Mouse (Mus musculus) MEL (cell line): ENCODE measurements around the gene Stil. TPM values are rescaled to one million over a fixed set of nuclear protein-coding genes. Genes with fewer than 3 reads are reported as not detected.

Experiments
- DNase-seq: peaks from one replicate; pipeline ENCODE4 v3.0.0; 2011; ENCODE audit warnings: low read depth, low spot score
- H3K27ac ChIP-seq: 2 replicates; pipeline ENCODE4 v1.5.1; 2012; ENCODE audit warnings: low read depth, mild to moderate bottlenecking, control low read depth, low read length, moderate library complexity; ENCODE audit not compliant: control insufficient read depth
- H3K27me3 ChIP-seq, 2 experiments: fragments of 150-350 bp in 1 of 2; sonication (generic) in 1 of 2; 2 replicates each; pipeline ENCODE4 v1.6.1; 2012; ENCODE audit warnings: low read length in 2 of 2, mild to moderate bottlenecking in 2 of 2, improper control_type of control experiment in 1 of 2, moderate library complexity in 1 of 2; ENCODE audit not compliant: insufficient read depth in 2 of 2, control insufficient read depth in 1 of 2
- H3K36me3 ChIP-seq, 2 experiments: 2 replicates each; pipeline ENCODE4 v1.6.1; 2012 to 2014; ENCODE audit warnings: low read length in 2 of 2, improper control_type of control experiment in 1 of 2, inconsistent platforms in 1 of 2, mild to moderate bottlenecking in 1 of 2; ENCODE audit not compliant: insufficient read depth in 2 of 2, control insufficient read depth in 1 of 2
- H3K4me1 ChIP-seq, 2 experiments: fragments of 150-350 bp in 1 of 2; sonication (generic) in 1 of 2; 2 replicates each; pipeline ENCODE4 v1.6.1; 2012; ENCODE audit warnings: low read length in 2 of 2, improper control_type of control experiment in 1 of 2, mild to moderate bottlenecking in 1 of 2; ENCODE audit not compliant: insufficient read depth in 2 of 2, control insufficient read depth in 1 of 2
- H3K4me3 ChIP-seq, 2 experiments: fragments of 150-350 bp in 1 of 2; sonication (generic) in 1 of 2; 2 replicates each; pipeline ENCODE4 v1.5.1; 2012; ENCODE audit warnings: low read depth in 2 of 2, low read length in 2 of 2, mild to moderate bottlenecking in 2 of 2, moderate library complexity in 2 of 2, control low read depth in 1 of 2, improper control_type of control experiment in 1 of 2; ENCODE audit not compliant: control insufficient read depth in 1 of 2, insufficient read depth in 1 of 2
- H3K79me2 ChIP-seq: 2 replicates; pipeline ENCODE4 v1.6.1; 2012; ENCODE audit warnings: mild to moderate bottlenecking, low read length, moderate library complexity; ENCODE audit not compliant: control insufficient read depth, poor library complexity, insufficient read depth
- H3K9ac ChIP-seq: 2 replicates; pipeline ENCODE4 v1.6.1; 2012; ENCODE audit warnings: low read depth, mild to moderate bottlenecking, control low read depth, low read length, moderate library complexity; ENCODE audit not compliant: control insufficient read depth, poor library complexity, severe bottlenecking
- H3K9me3 ChIP-seq: fragments of 150-350 bp; sonication (generic); replicated peaks from 2 replicates; pipeline ENCODE4 v1.6.1; 2012; ENCODE audit warnings: mild to moderate bottlenecking, low read length, improper control_type of control experiment, moderate library complexity; ENCODE audit not compliant: insufficient read depth
- E2F4 ChIP-seq: IDR thresholded peaks from 2 replicates; pipeline ENCODE4 v1.6.1; 2011; ENCODE audit warnings: low read depth, low read length, improper control_type of control experiment, borderline replicate concordance
- ELF1 ChIP-seq: IDR thresholded peaks from 2 replicates; pipeline ENCODE4 v1.6.1; 2014; ENCODE audit warnings: low read depth, mild to moderate bottlenecking, inconsistent platforms, low read length, improper control_type of control experiment, moderate library complexity
- ETS1 ChIP-seq: IDR thresholded peaks from 2 replicates; pipeline ENCODE4 v1.6.1; 2012; ENCODE audit warnings: low read depth, mild to moderate bottlenecking, inconsistent platforms, low read length, improper control_type of control experiment, moderate library complexity
- JUND ChIP-seq: IDR thresholded peaks from 2 replicates; pipeline ENCODE4 v1.6.1; 2011; ENCODE audit warnings: low read depth, mild to moderate bottlenecking, improper control_type of control experiment, low read length
- KAT2A ChIP-seq: conservative IDR thresholded peaks from 2 replicates; pipeline ENCODE4 v1.6.1; 2012; ENCODE audit warnings: low read depth, low read length, improper control_type of control experiment, inconsistent platforms
- MYC ChIP-seq: IDR thresholded peaks from 2 replicates; pipeline ENCODE4 v1.6.1; 2011; ENCODE audit warnings: low read depth, mild to moderate bottlenecking, low read length, improper control_type of control experiment, moderate library complexity
- POLR2A ChIP-seq, 2 experiments: IDR thresholded peaks; 2 replicates each; pipeline ENCODE4 v1.6.1; 2011 to 2012; ENCODE audit warnings: low read length in 2 of 2, mild to moderate bottlenecking in 2 of 2, control low read depth in 1 of 2, improper control_type of control experiment in 1 of 2, low read depth in 1 of 2, moderate library complexity in 1 of 2; ENCODE audit not compliant: control insufficient read depth in 1 of 2, insufficient read depth in 1 of 2, poor library complexity in 1 of 2
- TAL1 ChIP-seq: IDR thresholded peaks from 2 replicates; pipeline ENCODE4 v1.6.1; 2012; ENCODE audit warnings: mild to moderate bottlenecking, inconsistent platforms, low read length, moderate library complexity, mixed read lengths
- UBTF ChIP-seq: IDR thresholded peaks from 2 replicates; pipeline ENCODE4 v1.6.1; 2012; ENCODE audit warnings: low read depth, mild to moderate bottlenecking, inconsistent platforms, low read length, improper control_type of control experiment, moderate library complexity, borderline replicate concordance; ENCODE audit not compliant: insufficient read depth
- ZNF384 ChIP-seq: IDR thresholded peaks from 2 replicates; pipeline ENCODE4 v1.6.1; 2012; ENCODE audit warnings: low read depth, mild to moderate bottlenecking, inconsistent platforms, low read length, improper control_type of control experiment
- polyA plus RNA-seq, 2 experiments: library from polyadenylated mRNA; stranded (reverse) in 1 of 2; unstranded in 1 of 2; fragments of >175 nt in 1 of 2; fragments of >200 nt in 1 of 2; gene quantifications; 2 replicates each; pipeline versions ENCODE4 v1.2.1 to v1.2.4; 2012; ENCODE audit warnings: low replicate concordance in 2 of 2, low read depth in 1 of 2; ENCODE audit not compliant: insufficient read length in 2 of 2, insufficient read depth in 1 of 2, missing spikeins in 1 of 2
- total RNA-seq: library from RNA; depleted of rRNA; stranded (reverse); fragments of 300-350 nt; gene quantifications from 2 replicates; pipeline ENCODE4 v1.2.3, GENCODE M21; 2012; rRNA removed

Gene Stil
- total and polyA plus RNA-seq, 3 experiments: 5.0 to 9.1 TPM; not detected in 1

- Histone ChIP-seq H3K27ac (no peak overlapping the region), H3K9me3 (no peaks in the 10 kb centered on the region), H3K9ac (no peak overlapping the region), H3K4me1 (peaks cover 3 to 19% of the 10 kb centered on the region in 2 experiments), H3K4me3 (no peak overlapping the region), H3K27me3 (no peaks in the 10 kb centered on the region), H3K36me3 (peaks cover 0 to 10% of the 10 kb centered on the region in 2 experiments; a peak in 2 of 4 replicates), H3K79me2 (no peaks in the 10 kb centered on the region)
- no peak for DNase-seq
- no peak for TF ChIP-seq MYC
- TF ChIP-seq UBTF: no peak
- no peak for TF ChIP-seq ELF1
- TF ChIP-seq ZNF384: no peak
- TF ChIP-seq TAL1: no peak
Observed at GRCm38 (mm10) chr4:115090592-115090991, 90.6 kb downstream of the Stil start.

GRCm38 (mm10) chr4:115091806-115092205 lies 91.8 kb downstream of the Stil start:
- H3K36me3 ChIP-seq: peaks cover 0 to 13% of the 10 kb centered on the region in 2 experiments; a peak in 2 of 4 replicates
- no peak for DNase-seq
- no peak overlapping the region for H3K27ac ChIP-seq
- no peaks in the 10 kb centered on the region for H3K27me3 ChIP-seq
- TF ChIP-seq ETS1: no peak
- TF ChIP-seq E2F4: no peak
- no peak for TF ChIP-seq ELF1
- TF ChIP-seq TAL1: no peak
- TF ChIP-seq KAT2A: no peak
- TF ChIP-seq POLR2A (IDR thresholded peaks at IDR 0.05; ENCODE audit: control insufficient read depth in 1 of 2, insufficient read depth in 1 of 2, low read depth in 1 of 2, low read length in 2 of 2, poor library complexity in 1 of 2): no peak
- TF ChIP-seq JUND: no peak
- H3K4me3 ChIP-seq: no peak overlapping the region
- H3K4me1 ChIP-seq: peaks cover 3 to 26% of the 10 kb centered on the region in 2 experiments
- no peak overlapping the region for H3K9ac ChIP-seq
- no peaks in the 10 kb centered on the region for H3K9me3 ChIP-seq
- no peaks in the 10 kb centered on the region for H3K79me2 ChIP-seq

Other genes with a start within 250 kb of the Stil start
- not detected in 2 replicates for gene Gm12830, start 178.4 kb upstream of the Stil start, total RNA-seq
- gene Gm12830, start 178.4 kb upstream of the Stil start, polyA plus RNA-seq: not detected
- gene Foxd2, start 91.3 kb upstream of the Stil start, total RNA-seq: 0.42 and 0.73 TPM in 2 replicates
- 1 to 10 TPM in 1 of 2 experiments, not detected in 1; 1.1 TPM for gene Foxd2, start 91.3 kb upstream of the Stil start, polyA plus RNA-seq
- not detected in 2 replicates for gene Foxe3, start 74.1 kb upstream of the Stil start, total RNA-seq
- not detected for gene Foxe3, start 74.1 kb upstream of the Stil start, polyA plus RNA-seq
- gene Cmpk1, start 12.9 kb upstream of the Stil start, total RNA-seq: 28.7 and 33.4 TPM in 2 replicates
- 10 to 100 TPM in 1 of 2 experiments, not detected in 1; 33.7 TPM for gene Cmpk1, start 12.9 kb upstream of the Stil start, polyA plus RNA-seq
- 21.2 and 34.9 TPM in 2 replicates for gene Tal1, start 56.3 kb downstream of the Stil start, total RNA-seq
- 10 to 100 TPM in 1 of 2 experiments, not detected in 1; 48.9 TPM for gene Tal1, start 56.3 kb downstream of the Stil start, polyA plus RNA-seq
- gene Pdzk1ip1, start 88.5 kb downstream of the Stil start, total RNA-seq: not detected in 2 replicates
- under 1 TPM in 1 of 2 experiments, not detected in 1; 0.14 TPM for gene Pdzk1ip1, start 88.5 kb downstream of the Stil start, polyA plus RNA-seq
- gene Cyp4x1, start 134.1 kb downstream of the Stil start, total RNA-seq: 0.04 and 0.07 TPM in 2 replicates
- under 1 TPM in 1 of 2 experiments, not detected in 1; 0.47 TPM for gene Cyp4x1, start 134.1 kb downstream of the Stil start, polyA plus RNA-seq
- gene Cyp4a29, start 241.9 kb downstream of the Stil start, total RNA-seq: not detected in 2 replicates
- not detected for gene Cyp4a29, start 241.9 kb downstream of the Stil start, polyA plus RNA-seq